ENCODE assay signal across 13 mouse cellular contexts in genomic region chr1:63209861-63210529, GRCm38 (mm10). TPM values are rescaled to one million over a fixed set of nuclear protein-coding genes. Genes with fewer than 3 reads are reported as not detected.
"Had no signal": no experiment of that assay in that cellular context is flagged by ENCODE, and none has a peak within 500 bp of the region (broad histone marks: within the 10 kb centered on the region; RNA-seq: fewer than 3 reads in every experiment).

No protein-coding gene starts in this region.

- H3K27ac ChIP-seq: limb, embryonic 15.5 days; liver, embryonic 12.5 days; lung, embryonic 15.5 days; midbrain, embryonic 12.5 days had no signal

- H3K4me2 ChIP-seq: limb, embryonic 15.5 days; liver, embryonic 12.5 days; lung, embryonic 15.5 days; midbrain, embryonic 12.5 days had no signal

- H3K36me3 ChIP-seq: limb, embryonic 15.5 days; liver, embryonic 12.5 days; lung, embryonic 15.5 days; midbrain, embryonic 12.5 days had no signal

- H3K4me3 ChIP-seq: limb, embryonic 15.5 days; liver, embryonic 12.5 days; lung, embryonic 15.5 days; midbrain, embryonic 12.5 days had no signal

- DNase-seq: kidney, adult 8-10 months; layer of hippocampus, adult 9-11 months; layer of hippocampus, postnatal 36 days; right cerebral cortex, adult 18-20 months; right cerebral cortex, postnatal 25 days; spleen, adult 18-20 months; thymus, adult 18-20 months; thymus, postnatal 14 days had no signal

- H3K27me3 ChIP-seq: limb, embryonic 15.5 days; lung, embryonic 15.5 days had no signal

- ATAC-seq: liver, embryonic 12.5 days had no signal

- H3K4me1 ChIP-seq: liver, embryonic 12.5 days had no signal

- H3K9me3 ChIP-seq: limb, embryonic 15.5 days; liver, embryonic 12.5 days; lung, embryonic 15.5 days; midbrain, embryonic 12.5 days had no signal

- H3K9ac ChIP-seq: limb, embryonic 15.5 days; liver, embryonic 12.5 days; lung, embryonic 15.5 days; midbrain, embryonic 12.5 days had no signal

RNA-seq across cellular contexts. Expression of gene Gpr1, which starts 4.3 kb away (rescaled TPM):
- total RNA-seq: megakaryocyte-erythroid progenitor cell, adult 5-6 weeks had no signal
- polyA plus RNA-seq: liver, embryonic 12.5 days; lung, embryonic 15.5 days had no signal
